Mouse (Mus musculus) lung, embryonic 16.5 days (tissue): ENCODE results near the gene Ankrd33b. TPM values are rescaled to one million over a fixed set of nuclear protein-coding genes. Genes with fewer than 3 reads are reported as not detected.

Experiments
- ATAC-seq: fragments of 200-750 bp; cut with Nextera tagmentation; 2 replicates; pipeline ENCODE4 v1.8.0; 2017; ENCODE audit warnings: low read depth, mild to moderate bottlenecking, moderate library complexity
- H3K27ac ChIP-seq: fragments of 300-500 bp; sonication (generic); 2 replicates; pipeline ENCODE4 v1.5.1; 2014; ENCODE audit warnings: mild to moderate bottlenecking, control low read depth, low read length
- H3K27me3 ChIP-seq: fragments of 300-500 bp; sonication (generic); 2 replicates; pipeline ENCODE4 v1.6.1; 2014; ENCODE audit warnings: low read depth, low read length, mixed read lengths; ENCODE audit not compliant: control insufficient read depth, insufficient read depth
- H3K36me3 ChIP-seq: fragments of 300-500 bp; sonication (generic); 2 replicates; pipeline ENCODE4 v1.6.1; 2014; ENCODE audit warnings: low read length; ENCODE audit not compliant: control insufficient read depth, insufficient read depth
- H3K4me1 ChIP-seq: fragments of 300-500 bp; sonication (generic); replicated peaks from 2 replicates; pipeline ENCODE4 v1.6.1; 2014; ENCODE audit warnings: low read length, mixed read lengths; ENCODE audit not compliant: control insufficient read depth, insufficient read depth
- H3K4me2 ChIP-seq: fragments of 300-500 bp; sonication (generic); 2 replicates; pipeline ENCODE4 v1.6.1; 2014; ENCODE audit warnings: low read depth, low read length, control low read depth
- H3K4me3 ChIP-seq: fragments of 300-500 bp; sonication (generic); 2 replicates; pipeline ENCODE4 v1.5.1; 2014; ENCODE audit warnings: mild to moderate bottlenecking, low read length, control low read depth
- H3K9ac ChIP-seq: fragments of 300-500 bp; sonication (generic); 2 replicates; pipeline ENCODE4 v1.6.1; 2014; ENCODE audit warnings: low read length, control low read depth
- H3K9me3 ChIP-seq: fragments of 300-500 bp; sonication (generic); 2 replicates; pipeline ENCODE4 v1.6.1; 2016; ENCODE audit warnings: low read length; ENCODE audit not compliant: control insufficient read depth
- WGBS: fragments of 180-500 bp; shearing (Covaris S2); extraction: QIAGEN DNeasy Blood & Tissue Kit; methylation state at CpG from one replicate; pipeline ENCODE4 v1.1.7; 2014; 5-methylcytosine and 5-hydroxymethylcytosine counted together
- polyA plus RNA-seq: library from polyadenylated mRNA; unstranded; fragments of >200 nt; fragmentation: Nextera tagmentation; extraction: Ambion mirVana; gene quantifications from 2 replicates; pipeline ENCODE4 v1.2.1, GENCODE M21; 2015

Ankrd33b gene
- polyA plus RNA-seq, 1 experiment from 2014 or later: 3.9 TPM

- Histone ChIP-seq H3K4me2 (no peak overlapping the region), H3K4me1 (peaks cover 2% of the 10 kb centered on the region; the same call in 1 of the 2 replicates), H3K9me3 (no peaks in the 10 kb centered on the region), H3K27me3 (no peaks in the 10 kb centered on the region), H3K9ac (no peak overlapping the region), H3K27ac (no peak overlapping the region), H3K36me3 (no peaks in the 10 kb centered on the region), H3K4me3 (no peak overlapping the region)
- no peak for ATAC-seq
- WGBS: 65% methylated on average over 17 of the region's 17 CpGs
Measured at GRCm38 (mm10) chr15:31284922-31285631, 82.4 kb downstream of the Ankrd33b start.

GRCm38 (mm10) chr15:31284142-31284541, 83.4 kb downstream of the Ankrd33b start:
- H3K4me3 ChIP-seq: no peak overlapping the region
- no peak overlapping the region for H3K4me2 ChIP-seq
- no peak for ATAC-seq
- peaks cover 2% of the 10 kb centered on the region; the same call in 1 of the 2 replicates for H3K4me1 ChIP-seq
- no peak overlapping the region for H3K27ac ChIP-seq
- H3K9me3 ChIP-seq: no peaks in the 10 kb centered on the region
- 63% methylated on average over 5 of the region's 5 CpGs for WGBS
- H3K36me3 ChIP-seq: no peaks in the 10 kb centered on the region
- H3K9ac ChIP-seq: no peak overlapping the region
- no peaks in the 10 kb centered on the region for H3K27me3 ChIP-seq

- whole genome bisulfite sequencing: 63% methylated on average over 3 of the region's 3 CpGs
Measured at GRCm38 (mm10) chr15:31282353-31282752, 85.2 kb downstream of the Ankrd33b start.

DNA sequence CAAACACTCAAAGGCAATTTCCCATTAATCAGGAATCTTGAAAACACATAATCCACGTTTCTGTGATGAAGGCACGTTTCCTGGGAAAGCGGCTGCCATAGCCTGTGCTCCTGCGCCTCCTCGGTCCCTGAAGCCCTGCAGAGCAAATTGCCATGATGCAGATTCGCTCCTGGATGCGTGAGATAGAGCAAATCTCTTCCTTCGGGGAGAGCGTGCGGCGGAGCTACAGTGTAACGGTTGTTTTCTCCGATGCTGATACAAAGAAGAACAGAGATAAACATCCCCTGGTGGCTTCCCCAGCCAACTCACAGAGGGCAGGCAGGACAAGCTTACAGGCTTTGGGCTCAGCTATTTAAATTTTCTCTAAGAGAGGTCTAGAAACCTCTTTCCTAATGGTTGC, 85.7 kb downstream of the Ankrd33b start:
- H3K4me3 ChIP-seq: no peak overlapping the region
- no peak for ATAC-seq
- H3K27me3 ChIP-seq: no peaks in the 10 kb centered on the region
- 47% methylated on average over 13 of the region's 13 CpGs for WGBS
- no peak overlapping the region for H3K27ac ChIP-seq
- peaks cover 2% of the 10 kb centered on the region; the same call in 1 of the 2 replicates for H3K4me1 ChIP-seq
- H3K9ac ChIP-seq: no peak overlapping the region
- no peaks in the 10 kb centered on the region for H3K9me3 ChIP-seq
- H3K4me2 ChIP-seq: no peak overlapping the region
- H3K36me3 ChIP-seq: no peaks in the 10 kb centered on the region

More at GRCm38 (mm10) chr15:31282353-31282752, 85.2 kb downstream of the Ankrd33b start:
- Histone ChIP-seq H3K4me1 (peaks cover 2% of the 10 kb centered on the region; the same call in 1 of the 2 replicates), H3K9ac (no peak overlapping the region), H3K9me3 (no peaks in the 10 kb centered on the region), H3K36me3 (no peaks in the 10 kb centered on the region), H3K27ac (no peak overlapping the region), H3K27me3 (no peaks in the 10 kb centered on the region), H3K4me3 (no peak overlapping the region), H3K4me2 (no peak overlapping the region)
- ATAC-seq: no peak

DNA sequence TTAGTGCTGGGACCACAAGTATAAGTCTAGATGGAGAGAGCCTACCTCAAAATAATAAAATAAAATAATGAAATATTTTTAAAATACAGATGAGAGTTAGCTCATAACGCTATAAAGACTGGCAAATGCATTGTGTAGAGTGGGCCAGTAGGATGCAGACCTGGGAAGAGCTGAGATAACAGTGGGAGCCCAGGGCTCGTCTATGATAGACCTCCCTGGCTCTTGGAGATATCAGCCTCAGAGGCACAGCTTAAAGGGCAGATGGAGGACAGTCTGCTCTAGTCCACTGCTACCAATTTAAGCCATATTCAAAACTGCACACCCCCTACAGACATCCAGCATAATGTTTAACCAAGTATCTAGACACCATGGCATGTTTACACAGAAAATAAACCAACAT, 86.8 kb downstream of the Ankrd33b start:
- H3K4me1 ChIP-seq: peaks cover 2% of the 10 kb centered on the region; the same call in 1 of the 2 replicates
- H3K27ac ChIP-seq: no peak overlapping the region
- no peaks in the 10 kb centered on the region for H3K36me3 ChIP-seq
- H3K9me3 ChIP-seq: no peaks in the 10 kb centered on the region
- no peaks in the 10 kb centered on the region for H3K27me3 ChIP-seq
- no peak overlapping the region for H3K4me2 ChIP-seq
- 49% methylated on average over 2 of the region's 2 CpGs for WGBS
- no peak overlapping the region for H3K4me3 ChIP-seq
- H3K9ac ChIP-seq: no peak overlapping the region
- ATAC-seq: no peak

DNA sequence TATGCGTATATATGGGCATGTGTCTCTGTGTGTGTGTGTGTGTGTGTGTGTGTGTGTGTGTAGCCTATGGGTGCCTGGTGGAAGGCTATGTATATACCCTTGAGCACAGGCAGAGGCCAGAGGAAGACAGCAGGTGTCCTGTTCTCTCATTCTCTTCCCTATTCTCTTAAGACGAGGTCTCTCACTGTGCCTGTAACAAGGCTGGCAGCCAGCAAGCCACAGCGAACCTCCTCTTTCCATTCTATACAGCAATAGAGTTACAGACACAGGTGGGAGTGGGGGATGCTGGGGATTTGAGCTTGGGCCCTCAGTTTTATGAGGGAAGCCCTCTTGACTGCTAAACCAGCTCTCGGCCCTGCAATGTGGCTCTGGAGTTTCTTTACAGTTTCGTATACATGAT, 87.5 kb downstream of the Ankrd33b start:
- H3K9ac ChIP-seq: no peak overlapping the region
- H3K27me3 ChIP-seq: no peaks in the 10 kb centered on the region
- H3K4me2 ChIP-seq: no peak overlapping the region
- H3K36me3 ChIP-seq: no peaks in the 10 kb centered on the region
- H3K9me3 ChIP-seq: no peaks in the 10 kb centered on the region
- H3K4me3 ChIP-seq: no peak overlapping the region
- ATAC-seq: no peak
- 82% methylated on average over 5 of the region's 5 CpGs for WGBS
- H3K4me1 ChIP-seq: peaks cover 2% of the 10 kb centered on the region; the same call in 1 of the 2 replicates
- no peak overlapping the region for H3K27ac ChIP-seq

- 73% methylated on average over 6 of the region's 6 CpGs for WGBS
- Histone ChIP-seq H3K4me1 (peaks cover 2% of the 10 kb centered on the region; the same call in 1 of the 2 replicates), H3K4me3 (no peak overlapping the region), H3K9me3 (no peaks in the 10 kb centered on the region), H3K27ac (no peak overlapping the region), H3K9ac (no peak overlapping the region), H3K27me3 (no peaks in the 10 kb centered on the region), H3K4me2 (no peak overlapping the region), H3K36me3 (peaks cover under 1% of the 10 kb centered on the region; the same call in 1 of the 2 replicates)
- ATAC-seq: no peak
Measured at GRCm38 (mm10) chr15:31279577-31280004, 87.9 kb downstream of the Ankrd33b start.

DNA sequence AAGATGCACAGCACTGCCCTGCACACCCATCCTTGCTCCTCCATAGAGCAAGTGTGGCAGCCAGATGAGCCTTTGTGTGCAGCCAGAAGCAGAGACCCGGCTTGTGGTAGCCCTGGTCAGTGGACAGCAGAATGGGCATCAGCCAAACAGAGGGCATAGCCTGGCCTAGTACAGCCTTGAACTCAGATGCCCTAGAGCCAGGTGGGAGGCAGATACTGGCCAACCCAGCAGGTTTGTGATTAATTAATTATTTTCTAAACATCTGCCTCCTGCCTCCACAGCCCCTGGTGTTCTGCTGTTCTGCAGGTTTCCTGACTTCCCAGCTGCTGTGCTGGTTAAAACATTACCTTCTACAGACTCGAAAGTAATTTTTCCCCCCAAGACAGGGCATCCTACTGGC, 88.4 kb downstream of the Ankrd33b start:
- Histone ChIP-seq H3K4me3 (no peak overlapping the region), H3K27ac (no peak overlapping the region), H3K4me1 (peaks cover 2% of the 10 kb centered on the region; the same call in 1 of the 2 replicates), H3K4me2 (no peak overlapping the region), H3K9ac (no peak overlapping the region), H3K36me3 (peaks cover 3% of the 10 kb centered on the region; the same call in 1 of the 2 replicates), H3K9me3 (no peaks in the 10 kb centered on the region), H3K27me3 (no peaks in the 10 kb centered on the region)
- no peak for ATAC-seq
- WGBS: 72% methylated on average over 2 of the region's 2 CpGs

- H3K9ac ChIP-seq: no peak overlapping the region
- WGBS: 59% methylated on average over 4 of the region's 4 CpGs
- no peak overlapping the region for H3K4me3 ChIP-seq
- H3K9me3 ChIP-seq: no peaks in the 10 kb centered on the region
- H3K36me3 ChIP-seq: peaks cover 3% of the 10 kb centered on the region; the same call in 1 of the 2 replicates
- H3K27me3 ChIP-seq: no peaks in the 10 kb centered on the region
- no peak for ATAC-seq
- H3K4me2 ChIP-seq: no peak overlapping the region
- H3K27ac ChIP-seq: no peak overlapping the region
- peaks cover 2% of the 10 kb centered on the region; the same call in 1 of the 2 replicates for H3K4me1 ChIP-seq
Measured at GRCm38 (mm10) chr15:31278090-31278489, 89.4 kb downstream of the Ankrd33b start.
